Mouse (Mus musculus) hindbrain, postnatal 0 days (tissue): Measurements from ENCODE around the gene Adgrg1. TPM values are rescaled to one million over a fixed set of nuclear protein-coding genes. Genes with fewer than 3 reads are reported as not detected.

ENCODE experiments used
- ATAC-seq: fragments of 200-750 bp; cut with Nextera tagmentation; 2 replicates; pipeline ENCODE4 v1.8.0; 2017; ENCODE audit warnings: mild to moderate bottlenecking, moderate TSS enrichment, moderate library complexity
- DNase-seq: peaks from one replicate; pipeline ENCODE4 v3.0.0-alpha.2; 2015; ENCODE audit warnings: low spot score
- H3K27ac ChIP-seq: fragments of 300-500 bp; sonication (generic); 2 replicates; pipeline ENCODE4 v1.5.1; 2014; ENCODE audit warnings: mild to moderate bottlenecking
- H3K27me3 ChIP-seq: fragments of 300-500 bp; sonication (generic); 2 replicates; pipeline ENCODE4 v1.6.1; 2014; ENCODE audit warnings: low read length, mixed read lengths; ENCODE audit not compliant: insufficient read depth
- H3K36me3 ChIP-seq: fragments of 300-500 bp; sonication (generic); 2 replicates; pipeline ENCODE4 v1.6.1; 2014; ENCODE audit warnings: low read length, mixed read lengths; ENCODE audit not compliant: insufficient read depth
- H3K4me1 ChIP-seq: fragments of 300-500 bp; sonication (generic); 2 replicates; pipeline ENCODE4 v1.6.1; 2014; ENCODE audit warnings: antibody characterized with exemption, low read length, mixed read lengths; ENCODE audit not compliant: insufficient read depth
- H3K4me2 ChIP-seq: fragments of 300-500 bp; sonication (generic); 2 replicates; pipeline ENCODE4 v1.6.1; 2014; ENCODE audit warnings: low read depth, mild to moderate bottlenecking, low read length, moderate library complexity, mixed read lengths
- H3K4me3 ChIP-seq: fragments of 300-500 bp; sonication (generic); 2 replicates; pipeline ENCODE4 v1.5.1; 2014; ENCODE audit warnings: low read length
- H3K9ac ChIP-seq: fragments of 300-500 bp; sonication (generic); replicated peaks from 2 replicates; pipeline ENCODE4 v1.6.1; 2014; ENCODE audit warnings: mild to moderate bottlenecking, low read length, moderate library complexity, mixed read lengths
- H3K9me3 ChIP-seq: fragments of 300-500 bp; sonication (generic); 2 replicates; pipeline ENCODE4 v1.6.1; 2016; ENCODE audit warnings: low read length, mixed read lengths
- CTCF ChIP-seq: IDR thresholded peaks from 2 replicates; pipeline ENCODE4 v1.5.1; 2016; ENCODE audit warnings: antibody characterized with exemption, control low read depth, low read depth
- WGBS: fragments of 180-500 bp; shearing (Covaris S2); extraction: QIAGEN DNeasy Blood & Tissue Kit; methylation state at CpG from one replicate; pipeline ENCODE4 v1.1.7; 2014; 5-methylcytosine and 5-hydroxymethylcytosine counted together
- polyA plus RNA-seq: library from polyadenylated mRNA; unstranded; fragments of >200 nt; fragmentation: Nextera tagmentation; extraction: Ambion mirVana; gene quantifications from 2 replicates; pipeline ENCODE4 v1.2.1, GENCODE M21; 2015
- total RNA-seq: library from RNA; depleted of rRNA; stranded (reverse); fragments of >200 nt; gene quantifications from 2 replicates; pipeline ENCODE4 v1.2.3, GENCODE M21; 2014

Gene Adgrg1
- total and polyA plus RNA-seq, 2 experiments from 2014 or later: 105 to 284 TPM

GRCm38 (mm10) chr8:94954921-94955758, 19.4 kb upstream of the Adgrg1 start:
- H3K4me2 ChIP-seq: no peak overlapping the region
- H3K36me3 ChIP-seq: no peaks in the 10 kb centered on the region
- H3K4me1 ChIP-seq: no peaks in the 10 kb centered on the region; the same call in 1 of the 2 replicates
- no peaks in the 10 kb centered on the region for H3K27me3 ChIP-seq
- no peak overlapping the region for H3K27ac ChIP-seq
- no peaks in the 10 kb centered on the region for H3K9me3 ChIP-seq
- no peak overlapping the region for H3K4me3 ChIP-seq
- DNase-seq (peak; percentile 76), ATAC-seq (no peak)
- H3K9ac ChIP-seq: no peak overlapping the region
- WGBS: 40% methylated on average over 9 of the region's 9 CpGs
- peak; percentile 67 for TF ChIP-seq CTCF

GRCm38 (mm10) chr8:94956078-94956574, 18.4 kb upstream of the Adgrg1 start:
- H3K36me3 ChIP-seq: no peaks in the 10 kb centered on the region
- no peak overlapping the region for H3K27ac ChIP-seq
- H3K9ac ChIP-seq: no peak overlapping the region
- H3K4me1 ChIP-seq: no peaks in the 10 kb centered on the region; the same call in 1 of the 2 replicates
- WGBS: 91% methylated on average over 1 of the region's 1 CpGs
- no peak overlapping the region for H3K4me3 ChIP-seq
- no peaks in the 10 kb centered on the region for H3K9me3 ChIP-seq
- no peaks in the 10 kb centered on the region for H3K27me3 ChIP-seq
- no peak overlapping the region for H3K4me2 ChIP-seq
- DNase-seq (no peak), ATAC-seq (no peak)
- no peak for TF ChIP-seq CTCF

GRCm38 (mm10) chr8:94962201-94962600, 12.3 kb upstream of the Adgrg1 start:
- no peak overlapping the region for H3K27ac ChIP-seq

GRCm38 (mm10) chr8:94964828-94965227, 9.7 kb upstream of the Adgrg1 start:
- Histone ChIP-seq H3K9ac (no peak overlapping the region), H3K27me3 (no peaks in the 10 kb centered on the region), H3K9me3 (no peaks in the 10 kb centered on the region), H3K36me3 (no peaks in the 10 kb centered on the region), H3K4me1 (no peaks in the 10 kb centered on the region), H3K4me2 (no peak overlapping the region), H3K4me3 (no peak overlapping the region), H3K27ac (no peak overlapping the region)
- ATAC-seq (no peak), DNase-seq (no peak)
- TF ChIP-seq CTCF: no peak
- WGBS: 51% methylated on average over 10 of the region's 10 CpGs

More at GRCm38 (mm10) chr8:94962201-94962600, 12.3 kb upstream of the Adgrg1 start:
- no peak for TF ChIP-seq CTCF
- Histone ChIP-seq H3K4me3 (no peak overlapping the region), H3K27me3 (no peaks in the 10 kb centered on the region), H3K36me3 (no peaks in the 10 kb centered on the region), H3K9ac (no peak overlapping the region), H3K4me1 (no peaks in the 10 kb centered on the region), H3K4me2 (no peak overlapping the region), H3K9me3 (no peaks in the 10 kb centered on the region)
- ATAC-seq: no peak
- DNase-seq: no peak
- WGBS: 86% methylated on average over 1 of the region's 1 CpGs

- Histone ChIP-seq H3K4me3 (no peak overlapping the region), H3K9ac (no peak overlapping the region), H3K9me3 (no peaks in the 10 kb centered on the region), H3K36me3 (no peaks in the 10 kb centered on the region), H3K27me3 (no peaks in the 10 kb centered on the region), H3K4me2 (no peak overlapping the region), H3K4me1 (no peaks in the 10 kb centered on the region), H3K27ac (no peak overlapping the region)
- peak; percentile 87 for TF ChIP-seq CTCF
- ATAC-seq: no peak
- peak; percentile 83 for DNase-seq
- WGBS: 19% methylated on average over 7 of the region's 7 CpGs
These were observed 8.0 kb upstream of the Adgrg1 start for GRCm38 (mm10) chr8:94966578-94966977.

GRCm38 (mm10) chr8:94967071-94967470, 7.5 kb upstream of the Adgrg1 start:
- no peak overlapping the region for H3K9ac ChIP-seq
- no peaks in the 10 kb centered on the region for H3K36me3 ChIP-seq
- H3K27ac ChIP-seq: no peak overlapping the region
- no peak for ATAC-seq
- no peak for DNase-seq
- no peak overlapping the region for H3K4me3 ChIP-seq
- H3K4me1 ChIP-seq: no peaks in the 10 kb centered on the region
- no peak for TF ChIP-seq CTCF
- 89% methylated on average over 4 of the region's 4 CpGs for WGBS
- H3K27me3 ChIP-seq: no peaks in the 10 kb centered on the region
- no peak overlapping the region for H3K4me2 ChIP-seq
- no peaks in the 10 kb centered on the region for H3K9me3 ChIP-seq

- WGBS: 58% methylated on average over 3 of the region's 3 CpGs
- Histone ChIP-seq H3K27ac (no peak overlapping the region), H3K4me1 (no peaks in the 10 kb centered on the region), H3K4me3 (no peak overlapping the region), H3K36me3 (no peaks in the 10 kb centered on the region), H3K27me3 (no peaks in the 10 kb centered on the region), H3K4me2 (no peak overlapping the region), H3K9me3 (no peaks in the 10 kb centered on the region), H3K9ac (no peak overlapping the region)
- DNase-seq: peak; percentile 26
- TF ChIP-seq CTCF: no peak
- ATAC-seq: no peak
These were observed 7.0 kb upstream of the Adgrg1 start for GRCm38 (mm10) chr8:94967554-94967953.
